Mouse (Mus musculus) CH12.LX (cell line): ENCODE measurements around the gene Ptbp1. TPM values are rescaled to one million over a fixed set of nuclear protein-coding genes. Genes with fewer than 3 reads are reported as not detected.

Experiments
- DNase-seq: peaks from one replicate; pipeline ENCODE4 v3.0.0-alpha.2; 2013; ENCODE audit errors: extremely low read depth
- H3K27ac ChIP-seq: 2 replicates; pipeline ENCODE4 v1.5.1; 2012; ENCODE audit warnings: low read depth, mild to moderate bottlenecking, control low read depth, moderate library complexity; ENCODE audit not compliant: insufficient read depth
- H3K27me3 ChIP-seq: replicated peaks from 2 replicates; pipeline ENCODE3; 2012; ENCODE audit warnings: inconsistent platforms
- H3K36me3 ChIP-seq, 2 experiments: replicated peaks in 1 of 2; 2 replicates each; pipeline versions ENCODE3 to v1.6.1; 2012; ENCODE audit warnings: inconsistent platforms in 1 of 2, low read length in 1 of 2, mild to moderate bottlenecking in 1 of 2, mixed read lengths in 1 of 2, moderate library complexity in 1 of 2; ENCODE audit not compliant: control insufficient read depth in 1 of 2, insufficient read depth in 1 of 2
- H3K4me1 ChIP-seq, 2 experiments: 2 replicates each; pipeline ENCODE4 v1.6.1; 2012; ENCODE audit warnings: inconsistent platforms in 1 of 2, moderate library complexity in 1 of 2; ENCODE audit not compliant: insufficient read depth in 2 of 2, control insufficient read depth in 1 of 2
- H3K4me2 ChIP-seq: 2 replicates; pipeline ENCODE4 v1.6.1; 2012; ENCODE audit warnings: low read depth, mild to moderate bottlenecking, control low read depth; ENCODE audit not compliant: poor library complexity, insufficient read depth, severe bottlenecking
- H3K4me3 ChIP-seq, 3 experiments: fragments of 150-350 bp in 1 of 3; sonication (generic) in 1 of 3; replicated peaks in 1 of 3; 2 replicates each; pipeline versions ENCODE3 to v1.5.1; 2011 to 2012; ENCODE audit warnings: low read depth in 2 of 3, low read length in 2 of 3, mild to moderate bottlenecking in 2 of 3, moderate library complexity in 2 of 3, control low read depth in 1 of 3, improper control_type of control experiment in 1 of 3, inconsistent platforms in 1 of 3, mixed read lengths in 1 of 3; ENCODE audit not compliant: poor library complexity in 1 of 3
- H3K79me2 ChIP-seq: replicated peaks from 2 replicates; pipeline ENCODE4 v1.6.1; 2012; ENCODE audit warnings: mild to moderate bottlenecking, moderate library complexity; ENCODE audit not compliant: control insufficient read depth, poor library complexity, insufficient read depth, severe bottlenecking; ENCODE audit errors: extremely low read depth
- H3K9ac ChIP-seq: 2 replicates; pipeline ENCODE4 v1.6.1; 2012; ENCODE audit warnings: low read depth, mild to moderate bottlenecking, control low read depth, moderate library complexity; ENCODE audit not compliant: insufficient read depth
- H3K9me3 ChIP-seq: replicated peaks from 2 replicates; pipeline ENCODE3; 2012; ENCODE audit warnings: low read length, inconsistent platforms, mixed read lengths
- CHD1 ChIP-seq: IDR thresholded peaks from 2 replicates; pipeline ENCODE4 v1.6.1; 2012; ENCODE audit warnings: low read depth, low read length, improper control_type of control experiment, inconsistent platforms
- CHD2 ChIP-seq: IDR thresholded peaks from 2 replicates; pipeline ENCODE4 v1.6.1; 2011; ENCODE audit warnings: low read length, improper control_type of control experiment
- CTCF ChIP-seq, 2 experiments: IDR thresholded peaks in 1 of 2; conservative IDR thresholded peaks in 1 of 2; 2 replicates each; pipeline ENCODE4 v1.5.1; 2011 to 2012; ENCODE audit warnings: low read depth in 2 of 2, low read length in 2 of 2, improper control_type of control experiment in 1 of 2, inconsistent platforms in 1 of 2, mild to moderate bottlenecking in 1 of 2, moderate library complexity in 1 of 2
- ELF1 ChIP-seq: IDR thresholded peaks from 2 replicates; pipeline ENCODE4 v1.6.1; 2014; ENCODE audit warnings: low read depth, mild to moderate bottlenecking, inconsistent platforms, low read length, improper control_type of control experiment
- EP300 ChIP-seq: IDR thresholded peaks from 2 replicates; pipeline ENCODE4 v1.6.1; 2011; ENCODE audit warnings: low read length, improper control_type of control experiment
- ETS1 ChIP-seq: conservative IDR thresholded peaks from 2 replicates; pipeline ENCODE4 v1.6.1; 2012; ENCODE audit warnings: low read depth, mild to moderate bottlenecking, inconsistent platforms, low read length, improper control_type of control experiment, moderate library complexity
- GABPA ChIP-seq: IDR thresholded peaks from 2 replicates; pipeline ENCODE4 v1.6.1; 2012; ENCODE audit warnings: low read depth, low read length, improper control_type of control experiment, inconsistent platforms; ENCODE audit not compliant: insufficient replicate concordance
- JUND ChIP-seq: conservative IDR thresholded peaks from 2 replicates; pipeline ENCODE4 v1.6.1; 2011; ENCODE audit warnings: low read depth, low read length, improper control_type of control experiment
- KAT2A ChIP-seq: IDR thresholded peaks from 2 replicates; pipeline ENCODE4 v1.6.1; 2012; ENCODE audit warnings: low read length, improper control_type of control experiment, inconsistent platforms; ENCODE audit not compliant: insufficient replicate concordance
- MAFK ChIP-seq: IDR thresholded peaks from 2 replicates; pipeline ENCODE4 v1.6.1; 2011; ENCODE audit warnings: low read length, improper control_type of control experiment; ENCODE audit not compliant: insufficient replicate concordance
- MAX ChIP-seq: IDR thresholded peaks from 2 replicates; pipeline ENCODE4 v1.6.1; 2011; ENCODE audit warnings: low read length, improper control_type of control experiment
- MAZ ChIP-seq: IDR thresholded peaks from 2 replicates; pipeline ENCODE4 v1.6.1; 2012; ENCODE audit warnings: low read depth, mild to moderate bottlenecking, inconsistent platforms, low read length, improper control_type of control experiment, moderate library complexity
- MEF2A ChIP-seq: IDR thresholded peaks from 2 replicates; pipeline ENCODE4 v1.6.1; 2014; ENCODE audit warnings: low read depth, mild to moderate bottlenecking, inconsistent platforms, low read length, improper control_type of control experiment, borderline replicate concordance
- MXI1 ChIP-seq: IDR thresholded peaks from 2 replicates; pipeline ENCODE4 v1.6.1; 2011; ENCODE audit warnings: mild to moderate bottlenecking, low read depth, low read length, improper control_type of control experiment
- MYC ChIP-seq: IDR thresholded peaks from 2 replicates; pipeline ENCODE4 v1.6.1; 2011; ENCODE audit warnings: low read depth, mild to moderate bottlenecking, improper control_type of control experiment, low read length
- NELFE ChIP-seq: IDR thresholded peaks from 2 replicates; pipeline ENCODE4 v1.6.1; 2011; ENCODE audit warnings: low read depth, low read length, improper control_type of control experiment
- POLR2A ChIP-seq: IDR thresholded peaks from 2 replicates; pipeline ENCODE4 v1.6.1; 2011; ENCODE audit warnings: low read depth, mild to moderate bottlenecking, improper control_type of control experiment, low read length
- RCOR1 ChIP-seq: conservative IDR thresholded peaks from 2 replicates; pipeline ENCODE4 v1.6.1; 2012; ENCODE audit warnings: low read depth, mild to moderate bottlenecking, inconsistent platforms, low read length, improper control_type of control experiment
- SIN3A ChIP-seq: IDR thresholded peaks from 2 replicates; pipeline ENCODE4 v1.6.1; 2012; ENCODE audit warnings: low read length, improper control_type of control experiment, inconsistent platforms
- USF1 ChIP-seq: IDR thresholded peaks from 2 replicates; pipeline ENCODE4 v1.6.1; 2014; ENCODE audit warnings: low read depth, mild to moderate bottlenecking, inconsistent platforms, low read length, improper control_type of control experiment
- ZKSCAN1 ChIP-seq: IDR thresholded peaks from 2 replicates; pipeline ENCODE4 v1.6.1; 2012; ENCODE audit warnings: low read depth, inconsistent platforms, low read length, improper control_type of control experiment, borderline replicate concordance
- ZMIZ1 ChIP-seq: IDR thresholded peaks from 2 replicates; pipeline ENCODE4 v1.6.1; 2012; ENCODE audit warnings: low read depth, mild to moderate bottlenecking, inconsistent platforms, low read length, improper control_type of control experiment
- ZNF384 ChIP-seq: IDR thresholded peaks from 2 replicates; pipeline ENCODE4 v1.6.1; 2012; ENCODE audit warnings: low read depth, low read length, improper control_type of control experiment, inconsistent platforms
- dilution Hi-C: fragments of 300-500 bp; cut with MboI; formaldehyde crosslinking; loops from 2 replicates; pipeline ENCODE4 v1.14.3; 2020; ENCODE audit warnings: low sequenced_read_pairs; ENCODE audit not compliant: extremely low pct_unique_long_range_greater_than_20kb, extremely low pct_ligation_motif_present
- in situ Hi-C: fragments of 300-500 bp; cut with MboI; formaldehyde crosslinking; loops from 3 replicates; pipeline ENCODE4 v1.14.3; 2019; ENCODE audit warnings: low sequenced_read_pairs, low pct_ligation_motif_present, low pct_unique_long_range_greater_than_20kb, mixed read lengths
- polyA plus RNA-seq: library from polyadenylated mRNA; unstranded; fragments of >175 nt; gene quantifications from 2 replicates; pipeline ENCODE4 v1.2.1, GENCODE M21; 2012; ENCODE audit warnings: low read depth; ENCODE audit not compliant: insufficient read length
- total RNA-seq, 2 experiments: library from RNA; depleted of rRNA; stranded (reverse); fragments of 300-350 nt in 1 of 2; fragments of >200 nt in 1 of 2; gene quantifications; 2 replicates each; pipeline ENCODE4 v1.2.3; 2012 to 2014

The Ptbp1 gene
- total and polyA plus RNA-seq, 3 experiments = 252 to 497 (median 284) TPM

DNA sequence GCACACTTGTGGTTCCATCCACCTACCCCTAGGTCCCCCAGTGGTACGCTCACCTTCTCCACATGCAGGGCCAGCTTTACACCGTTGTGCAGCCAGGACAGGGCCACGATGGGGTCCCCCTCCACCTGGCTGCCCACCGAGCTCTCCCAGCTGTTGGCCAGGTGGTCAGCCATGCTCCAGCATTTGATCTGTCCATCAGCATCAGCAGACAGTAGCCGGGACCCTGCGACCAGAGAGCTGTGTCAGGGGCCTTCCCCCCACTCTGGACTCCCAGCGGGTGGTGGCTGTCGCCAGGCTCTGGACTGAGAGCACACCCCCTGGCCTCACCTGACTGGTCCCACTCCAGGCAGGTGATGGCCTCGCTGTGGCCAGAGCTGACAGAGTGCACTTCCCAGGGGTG, 52.5 kb downstream of the Ptbp1 start:
- no peak for TF ChIP-seq KAT2A
- TF ChIP-seq POLR2A = no peak
- no peak for TF ChIP-seq EP300
- TF ChIP-seq CHD1 = no peak
- TF ChIP-seq GABPA = no peak
- no peak for TF ChIP-seq ZMIZ1
- TF ChIP-seq USF1 = no peak
- TF ChIP-seq MYC = no peak
- no peak for TF ChIP-seq MAX
- TF ChIP-seq SIN3A = no peak
- TF ChIP-seq ELF1 = no peak
- TF ChIP-seq ZNF384 = no peak
- TF ChIP-seq CHD2 = no peak
- TF ChIP-seq ZKSCAN1 = no peak
- TF ChIP-seq MEF2A = no peak
- no peak for TF ChIP-seq JUND
- no peak for TF ChIP-seq MXI1
- TF ChIP-seq CTCF (conservative IDR thresholded peaks at IDR 0.05 in 1 of 2, IDR thresholded peaks at IDR 0.05 in 1 of 2; ENCODE audit: low read depth in 2 of 2, low read length in 2 of 2) = no peak
- TF ChIP-seq NELFE = no peak
- no peak for DNase-seq
- Histone ChIP-seq H3K9me3 (peaks cover 5% of the 10 kb centered on the region), H3K4me2 (no peak overlapping the region), H3K9ac (no peak overlapping the region), H3K27ac (no peak overlapping the region), H3K4me1 (peaks cover 11 to 15% of the 10 kb centered on the region in 2 experiments), H3K4me3 (no peak overlapping the region), H3K36me3 (peaks cover 26 to 68% of the 10 kb centered on the region in 2 experiments), H3K27me3 (no peaks in the 10 kb centered on the region), H3K79me2 (no peaks in the 10 kb centered on the region)
- in situ Hi-C loops (no loop called here), dilution Hi-C loops (no loop called here)

DNA sequence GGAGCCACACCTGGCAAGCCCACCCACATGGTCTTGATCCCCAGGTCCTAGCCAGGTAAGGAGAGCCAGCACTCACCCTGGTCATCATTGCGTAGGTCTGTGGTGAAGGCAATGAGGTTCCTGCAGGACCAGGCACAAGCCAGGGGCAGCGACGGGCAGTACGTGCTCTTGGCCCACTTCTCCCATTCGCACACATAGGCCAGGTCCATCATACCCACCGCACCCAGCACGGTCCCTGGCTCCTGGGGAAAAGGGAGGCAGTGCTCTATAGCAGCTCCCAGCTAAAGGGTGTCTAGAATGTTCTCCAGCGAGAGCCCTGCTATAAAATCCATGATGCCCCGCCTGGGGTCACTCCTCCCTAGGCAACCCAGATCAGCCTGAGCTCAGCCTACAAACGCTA, 53.2 kb downstream of the Ptbp1 start:
- Histone ChIP-seq H3K4me3 (no peak overlapping the region), H3K27ac (no peak overlapping the region), H3K4me1 (peaks cover 11 to 15% of the 10 kb centered on the region in 2 experiments), H3K4me2 (no peak overlapping the region), H3K79me2 (no peaks in the 10 kb centered on the region), H3K9ac (no peak overlapping the region), H3K27me3 (no peaks in the 10 kb centered on the region), H3K9me3 (peaks cover 5% of the 10 kb centered on the region), H3K36me3 (peaks cover 29 to 71% of the 10 kb centered on the region in 2 experiments)
- no peak for TF ChIP-seq POLR2A
- no peak for TF ChIP-seq ETS1
- no peak for TF ChIP-seq KAT2A
- TF ChIP-seq MAFK = no peak
- TF ChIP-seq ELF1 = no peak
- no peak for TF ChIP-seq ZNF384
- no peak for TF ChIP-seq ZKSCAN1
- TF ChIP-seq RCOR1 = no peak
- TF ChIP-seq GABPA = no peak
- no peak for TF ChIP-seq MAZ
- no peak for DNase-seq
- in situ Hi-C loops (no loop called here), dilution Hi-C loops (no loop called here)
